Mouse (Mus musculus) liver, embryonic 14 days (tissue): ENCODE data around the gene Ugdh. TPM values are rescaled to one million over a fixed set of nuclear protein-coding genes. Genes with fewer than 3 reads are reported as not detected.

Source experiments
- polyA plus RNA-seq: library from polyadenylated mRNA; depleted of rRNA; stranded (reverse); fragments of >200 nt; gene quantifications from 2 replicates; pipeline ENCODE4 v1.2.3, GENCODE M21; 2012; rRNA removed

Ugdh gene
- 6.9 and 7.5 TPM in 2 replicates for polyA plus RNA-seq

DNA sequence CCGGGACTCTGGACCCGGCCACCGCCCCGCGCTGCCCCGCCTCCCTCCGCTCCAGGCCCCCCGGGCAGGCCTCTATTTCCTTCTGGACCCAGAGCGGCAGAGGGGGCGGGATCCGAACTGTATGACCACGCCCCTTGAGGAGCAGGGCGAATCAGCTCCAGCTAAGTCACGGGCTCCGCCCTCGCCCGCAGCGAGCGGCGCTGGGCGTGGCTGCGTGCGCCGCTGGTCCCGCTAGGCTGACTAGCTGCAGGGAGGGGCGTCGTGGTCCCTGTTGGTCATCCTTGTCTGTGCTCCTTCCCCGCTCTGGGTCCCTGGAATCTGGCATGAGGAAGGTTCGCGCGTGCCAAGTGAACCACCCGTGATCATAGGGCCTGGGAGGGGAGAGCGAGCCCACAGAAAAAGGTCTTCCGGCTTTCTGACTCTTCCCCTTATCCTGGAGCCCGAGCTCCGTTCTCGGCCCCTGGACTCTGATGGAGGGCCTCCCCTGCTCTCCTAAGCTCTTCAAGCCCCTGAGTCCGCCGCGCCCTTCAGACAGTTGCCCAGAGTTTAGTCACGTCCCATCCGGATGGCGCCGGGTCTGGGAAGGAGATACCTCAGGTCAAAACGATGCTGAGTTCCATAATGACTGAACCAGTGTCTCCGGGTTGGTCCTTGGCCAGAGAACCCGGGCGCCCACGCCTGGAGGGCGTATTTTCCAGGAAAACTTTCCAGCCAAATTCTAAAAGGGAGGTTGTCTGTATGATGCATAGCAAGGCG lies at the start of gene Ugdh:
TSS of gene Ugdh (minus strand) at position 144 of the 756 bp plus-strand sequence.

DNA sequence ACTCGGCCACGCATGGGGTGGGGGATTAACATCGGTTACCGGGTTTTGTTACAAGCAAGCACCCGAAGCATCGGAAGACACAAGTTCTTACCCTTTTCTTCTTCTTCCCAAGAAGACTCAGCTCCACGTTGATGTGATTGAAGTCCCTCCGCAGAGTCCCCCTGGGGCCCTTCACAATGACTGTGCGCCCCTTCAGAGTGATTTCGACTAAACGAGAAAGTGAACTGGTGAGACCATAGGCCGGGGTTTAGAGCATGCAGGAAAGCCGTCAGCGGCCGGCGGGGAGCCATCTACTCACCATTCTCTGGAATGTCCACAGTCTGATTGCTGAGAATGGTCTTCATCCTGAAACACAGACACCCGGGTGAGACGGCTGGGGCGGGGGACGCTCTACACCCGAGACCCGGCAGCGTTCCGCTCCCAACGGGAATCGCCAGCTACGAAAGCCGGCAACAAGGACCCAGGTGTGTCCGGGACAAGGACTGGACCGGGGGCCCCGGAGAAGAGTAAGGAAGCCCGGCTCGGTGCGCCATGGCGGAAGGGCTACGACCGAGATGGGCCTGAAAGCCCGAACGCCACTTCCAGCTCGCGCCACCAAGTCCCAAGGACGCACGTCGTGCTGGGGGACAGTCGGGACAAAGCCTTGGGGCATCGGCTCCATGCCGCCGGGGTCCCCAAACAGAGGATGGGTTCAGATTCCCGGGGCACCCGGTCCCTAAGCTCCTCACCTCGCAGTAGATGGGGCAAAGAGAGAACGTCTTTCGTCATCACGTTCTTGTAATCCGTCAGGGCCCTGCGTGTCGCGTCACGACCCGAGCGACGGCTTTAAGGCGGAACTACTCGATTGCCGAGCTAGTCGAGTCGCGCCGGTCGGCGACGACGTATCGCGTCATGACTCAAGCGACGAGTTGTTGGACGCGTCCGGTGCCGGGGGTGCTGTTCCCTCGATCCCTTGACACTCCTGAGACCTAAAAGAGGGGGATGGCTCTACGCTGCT lies 44.8 kb downstream of the Ugdh start, which contains the start of the genes Rpl9 and Lias:
TSS of gene Rpl9 (minus strand) at position 797 of the 997 bp plus-strand sequence.
TSS of gene Lias (plus strand) at position 850 of the 997 bp plus-strand sequence.

Other genes with a start within 250 kb of the Ugdh start
- 0.47 and 0.74 TPM in 2 replicates for gene Wdr19, start 236.3 kb downstream of the Ugdh start, polyA plus RNA-seq
- 18.9 and 19.8 TPM in 2 replicates for gene Rfc1, start 100.3 kb downstream of the Ugdh start, polyA plus RNA-seq
- 4.2 and 4.9 TPM in 2 replicates for gene Klb, start 87.6 kb downstream of the Ugdh start, polyA plus RNA-seq
- gene Rpl9, start 44.5 kb downstream of the Ugdh start, polyA plus RNA-seq = 758 and 830 TPM in 2 replicates
- 22.6 and 25.0 TPM in 2 replicates for gene Lias, start 44.5 kb downstream of the Ugdh start, polyA plus RNA-seq
- not detected in 2 replicates for gene Gm43552, start 56.9 kb upstream of the Ugdh start, polyA plus RNA-seq
- 13.1 and 16.0 TPM in 2 replicates for gene Smim14, start 101.2 kb upstream of the Ugdh start, polyA plus RNA-seq
- 64.8 and 70.9 TPM in 2 replicates for gene Ube2k, start 101.3 kb upstream of the Ugdh start, polyA plus RNA-seq